11 mouse cellular contexts compared by ENCODE assay signal in genomic region chr19:46983966-46984380, GRCm38 (mm10). TPM values are rescaled to one million over a fixed set of nuclear protein-coding genes. Genes with fewer than 3 reads are reported as not detected.
DNase-seq lines count a peak whose midpoint lies in the region; ATAC-seq and TF ChIP-seq lines count a peak whose summit lies in the region.
"Had no signal": no experiment of that assay in that cellular context is flagged by ENCODE, and none has a peak within 500 bp of the region (broad histone marks: within the 10 kb centered on the region; RNA-seq: fewer than 3 reads in every experiment).

No protein-coding gene starts in this region.

- TF ChIP-seq RAD21 in CH12.LX (IDR thresholded peaks at IDR 0.05; ENCODE audit: low read depth, low read length) = no peak

- 24% methylated on average over 10 of the region's 11 CpGs for WGBS in kidney, embryonic 15.5 days
- WGBS in liver, embryonic 12.5 days (ENCODE audit: insufficient replicate concordance) = 13% methylated on average over 11 of the region's 11 CpGs

- H3K79me2 ChIP-seq in CH12.LX (replicated peaks; ENCODE audit: control insufficient read depth, extremely low read depth, insufficient read depth, poor library complexity, severe bottlenecking) = no peaks in the 10 kb centered on the region

- TF ChIP-seq POLR2A in CH12.LX (IDR thresholded peaks at IDR 0.05; ENCODE audit: low read depth, low read length) = no peak

- H3K9me3 ChIP-seq in kidney, embryonic 15.5 days (replicated peaks) = no peaks in the 10 kb centered on the region
- H3K9me3 ChIP-seq in CH12.LX (replicated peaks; ENCODE audit: low read length) = no peaks in the 10 kb centered on the region
- no peaks in the 10 kb centered on the region for H3K9me3 ChIP-seq in liver, embryonic 12.5 days (replicated peaks)

- ATAC-seq in kidney, embryonic 15.5 days (replicated peaks; ENCODE audit: low FRiP score) = no peak
- ATAC-seq in liver, embryonic 12.5 days = peak; percentile 69
- ATAC-seq in granulocyte monocyte progenitor cell, adult 5-6 weeks (replicated peaks; ENCODE audit: poor library complexity, severe bottlenecking) = no peak

- TF ChIP-seq CTCF in CH12.LX (conservative IDR thresholded peaks at IDR 0.05 in 1 of 2, IDR thresholded peaks at IDR 0.05 in 1 of 2; ENCODE audit: low read depth in 2 of 2, low read length in 2 of 2) = no peak

- H3K27me3 ChIP-seq in kidney, embryonic 15.5 days = no peaks in the 10 kb centered on the region
- no peaks in the 10 kb centered on the region for H3K27me3 ChIP-seq in CH12.LX (replicated peaks)
- no peaks in the 10 kb centered on the region for H3K27me3 ChIP-seq in liver, embryonic 12.5 days (replicated peaks)

- H3K4me2 ChIP-seq in kidney, embryonic 15.5 days = peak overlapping the region; percentile 35
- peak overlapping the region; percentile 2; the same call in 1 of the 2 replicates for H3K4me2 ChIP-seq in CH12.LX (ENCODE audit: insufficient read depth, low read depth, poor library complexity, severe bottlenecking)
- H3K4me2 ChIP-seq in liver, embryonic 12.5 days = peak overlapping the region; percentile 64
- H3K4me2 ChIP-seq: hindbrain, embryonic 14.5 days had no signal

- H3K36me3 ChIP-seq in kidney, embryonic 15.5 days = no peaks in the 10 kb centered on the region
- H3K36me3 ChIP-seq in CH12.LX (replicated peaks in 1 of 2; ENCODE audit: control insufficient read depth in 1 of 2, insufficient read depth in 1 of 2, low read length in 1 of 2) = no peaks in the 10 kb centered on the region
- H3K36me3 ChIP-seq in liver, embryonic 12.5 days = no peaks in the 10 kb centered on the region

- H3K27ac ChIP-seq in kidney, embryonic 15.5 days = peak overlapping the region; percentile 82
- no peak overlapping the region for H3K27ac ChIP-seq in CH12.LX (ENCODE audit: insufficient read depth, low read depth)
- H3K27ac ChIP-seq in liver, embryonic 12.5 days = peak overlapping the region; percentile 94
- H3K27ac ChIP-seq: hindbrain, embryonic 14.5 days had no signal

- peaks cover 59% of the 10 kb centered on the region for H3K4me1 ChIP-seq in kidney, embryonic 15.5 days
- peaks cover 13 to 33% of the 10 kb centered on the region in 2 experiments for H3K4me1 ChIP-seq in CH12.LX (ENCODE audit: control insufficient read depth in 1 of 2, insufficient read depth in 2 of 2)
- peaks cover 90% of the 10 kb centered on the region for H3K4me1 ChIP-seq in liver, embryonic 12.5 days

- no peak overlapping the region for H3K4me3 ChIP-seq in kidney, embryonic 15.5 days (replicated peaks)
- H3K4me3 ChIP-seq in CH12.LX (replicated peaks in 1 of 3; ENCODE audit: low read depth in 2 of 3, low read length in 2 of 3, poor library complexity in 1 of 3) = no peak overlapping the region
- peak overlapping the region; percentile 31 for H3K4me3 ChIP-seq in liver, embryonic 12.5 days

- DNase-seq in kidney, postnatal 36 days = no peak
- DNase-seq in CH12.LX (ENCODE audit: extremely low read depth) = no peak
- DNase-seq in c-Kit-positive CD71-negative TER-119-negative erythroid progenitor cells, embryonic 14.5 days (ENCODE audit: low read depth) = peak; percentile 37
- no peak for DNase-seq in urinary bladder, postnatal 4 days (ENCODE audit: low spot score in 2 of 2)
- DNase-seq in cerebellum, postnatal 14 days = no peak
- DNase-seq: adrenal gland, postnatal 14 days; thymus, postnatal 36 days had no signal

- in situ Hi-C loops in CH12.LX (cut with MboI; ENCODE audit: low pct_ligation_motif_present, low pct_unique_long_range_greater_than_20kb, low sequenced_read_pairs) = loop anchor here (10.0 kb wide), 1 partner anchor 219 kb away; the partner anchor contains the start of gene Cnnm2

- TF ChIP-seq EP300 in CH12.LX (IDR thresholded peaks at IDR 0.05; ENCODE audit: low read length) = no peak

- H3K9ac ChIP-seq in kidney, embryonic 15.5 days = no peak overlapping the region
- no peak overlapping the region for H3K9ac ChIP-seq in CH12.LX (ENCODE audit: insufficient read depth, low read depth)
- peak overlapping the region; percentile 62 for H3K9ac ChIP-seq in liver, embryonic 12.5 days
- H3K9ac ChIP-seq: hindbrain, embryonic 14.5 days had no signal

- dilution Hi-C loops in CH12.LX (cut with MboI; ENCODE audit: extremely low pct_ligation_motif_present, extremely low pct_unique_long_range_greater_than_20kb, low sequenced_read_pairs) = no loop called here

TF ChIP-seq in CH12.LX, 34 proteins besides CTCF, POLR2A, EP300 and RAD21:
- TF ChIP-seq MYC (IDR thresholded peaks at IDR 0.05; ENCODE audit: low read depth, low read length) (no peak), GABPA (IDR thresholded peaks at IDR 0.05; ENCODE audit: insufficient replicate concordance, low read depth, low read length) (no peak), NRF1 (IDR thresholded peaks at IDR 0.05; ENCODE audit: low read depth, low read length) (no peak), ZMIZ1 (IDR thresholded peaks at IDR 0.05; ENCODE audit: low read depth, low read length) (no peak), SIN3A (IDR thresholded peaks at IDR 0.05; ENCODE audit: low read length) (no peak), SMC3 (IDR thresholded peaks at IDR 0.05; ENCODE audit: low read depth, low read length) (no peak), ZC3H11A (IDR thresholded peaks at IDR 0.05; ENCODE audit: low read depth, low read length) (no peak), POLR2AphosphoS2 (IDR thresholded peaks at IDR 0.05; ENCODE audit: low read depth, low read length) (no peak), ZNF384 (IDR thresholded peaks at IDR 0.05; ENCODE audit: low read depth, low read length) (no peak), IRF4 (IDR thresholded peaks at IDR 0.05; ENCODE audit: low read depth, low read length) (no peak), CHD1 (IDR thresholded peaks at IDR 0.05; ENCODE audit: low read depth, low read length) (no peak), TBP (conservative IDR thresholded peaks at IDR 0.05; ENCODE audit: low read depth, low read length) (no peak), USF2 (conservative IDR thresholded peaks at IDR 0.05; ENCODE audit: low read depth, low read length) (no peak), MXI1 (IDR thresholded peaks at IDR 0.05; ENCODE audit: low read depth, low read length) (no peak), KAT2A (IDR thresholded peaks at IDR 0.05; ENCODE audit: insufficient replicate concordance, low read length) (no peak)

RNA-seq across cellular contexts. Expression of gene Ina, which starts 30.5 kb away (rescaled TPM):
- polyA plus RNA-seq in kidney, embryonic 15.5 days (2015; fragmentation: Nextera tagmentation; extraction: Ambion mirVana) = 1.8 and 4.4 TPM in 2 replicates
- total RNA-seq in CH12.LX (2012; rRNA removed) (not detected in 2 replicates), CH12.LX (2014; rRNA removed) (not detected in 2 replicates)
- polyA plus RNA-seq in CH12.LX (2012; ENCODE audit: insufficient read length, low read depth) = not detected in 2 replicates
- 0.11 and 0.12 TPM in 2 replicates for polyA plus RNA-seq in liver, embryonic 12.5 days (2016; fragmentation: Nextera tagmentation; extraction: Ambion mirVana)
- total RNA-seq in granulocyte monocyte progenitor cell, adult 5-6 weeks (2014; fragmentation: Nextera tagmentation) = not detected in 2 replicates
- not detected in 2 replicates for total RNA-seq in granulocyte monocyte progenitor cell, adult 5-6 weeks (2017)

RNA-seq across cellular contexts. Expression of gene Nt5c2, which starts 31.0 kb away (rescaled TPM):
- polyA plus RNA-seq in kidney, embryonic 15.5 days (2015; fragmentation: Nextera tagmentation; extraction: Ambion mirVana) = 79.6 and 81.5 TPM in 2 replicates
- 15.1 and 22.5 TPM in 2 replicates for total RNA-seq in CH12.LX (2012; rRNA removed)
- 21.1 and 26.0 TPM in 2 replicates for total RNA-seq in CH12.LX (2014; rRNA removed)
- 58.8 and 62.9 TPM in 2 replicates for polyA plus RNA-seq in CH12.LX (2012; ENCODE audit: insufficient read length, low read depth)
- 67.1 and 78.5 TPM in 2 replicates for polyA plus RNA-seq in liver, embryonic 12.5 days (2016; fragmentation: Nextera tagmentation; extraction: Ambion mirVana)
- 62.3 and 65.3 TPM in 2 replicates for total RNA-seq in granulocyte monocyte progenitor cell, adult 5-6 weeks (2014; fragmentation: Nextera tagmentation)
- 67.6 and 84.5 TPM in 2 replicates for total RNA-seq in granulocyte monocyte progenitor cell, adult 5-6 weeks (2017)

Comparison
In these comparisons a context has a peak if more than half of its experiments do, and no peak if none do; other contexts are left out.
1. H3K4me2 ChIP-seq: peak in every context shown above with its lines; median percentile 64 in liver, embryonic 12.5 days; 35 in kidney, embryonic 15.5 days; 2 in CH12.LX.